Mouse (Mus musculus): ENCODE results near the gene Qsox1.

Gene Qsox1

GRCm38 (mm10) chr1:155801014-155801991 is 11.4 kb downstream of the Qsox1 start:
- DNase-seq (ENCODE audit: low spot score) = no peak

GRCm38 (mm10) chr1:155798000-155798399 is 14.7 kb downstream of the Qsox1 start:
- no peak for DNase-seq (ENCODE audit: low spot score)

- DNase-seq (ENCODE audit: low spot score) = no peak
These were observed 15.3 kb downstream of the Qsox1 start for GRCm38 (mm10) chr1:155797425-155797824.

GRCm38 (mm10) chr1:155796757-155797405 is 15.8 kb downstream of the Qsox1 start:
- no peak for DNase-seq (ENCODE audit: low spot score)

GRCm38 (mm10) chr1:155795791-155796233 is 16.9 kb downstream of the Qsox1 start:
- DNase-seq (ENCODE audit: low spot score) = no peak

GRCm38 (mm10) chr1:155794855-155795254 is 17.8 kb downstream of the Qsox1 start:
- no peak for DNase-seq (ENCODE audit: low spot score)

GRCm38 (mm10) chr1:155791919-155792318 is 20.8 kb downstream of the Qsox1 start:
- DNase-seq (ENCODE audit: low spot score) = no peak

- no peak for DNase-seq (ENCODE audit: low spot score)
These were observed 22.3 kb downstream of the Qsox1 start for GRCm38 (mm10) chr1:155790111-155790974.

- DNase-seq (ENCODE audit: low spot score) = no peak
These were observed 26.8 kb downstream of the Qsox1 start for GRCm38 (mm10) chr1:155785886-155786285.

GRCm38 (mm10) chr1:155784343-155785205 is 28.1 kb downstream of the Qsox1 start:
- peak; percentile 46 for DNase-seq (ENCODE audit: low spot score)

GRCm38 (mm10) chr1:155782382-155782781 is 30.3 kb downstream of the Qsox1 start:
- no peak for DNase-seq (ENCODE audit: low spot score)

GRCm38 (mm10) chr1:155777641-155778625 is 34.8 kb downstream of the Qsox1 start:
- DNase-seq (ENCODE audit: low spot score) = no peak

- DNase-seq (ENCODE audit: low spot score) = no peak
These were observed 53.5 kb downstream of the Qsox1 start for GRCm38 (mm10) chr1:155759167-155759566.

GRCm38 (mm10) chr1:155758711-155759110 is 54.0 kb downstream of the Qsox1 start:
- no peak for DNase-seq (ENCODE audit: low spot score)

- no peak for DNase-seq (ENCODE audit: low spot score)
These were observed 55.1 kb downstream of the Qsox1 start for GRCm38 (mm10) chr1:155757621-155758020.

GRCm38 (mm10) chr1:155753411-155753810 is 59.3 kb downstream of the Qsox1 start:
- no peak for DNase-seq (ENCODE audit: low spot score)

- no peak for DNase-seq (ENCODE audit: low spot score)
These were observed 61.0 kb downstream of the Qsox1 start, which contains the start of gene Lhx4 for GRCm38 (mm10) chr1:155751484-155752255. Gene Lhx4 (minus strand): TSS chr1:155751684.

- DNase-seq (ENCODE audit: low spot score) = no peak
These were observed 62.0 kb downstream of the Qsox1 start for GRCm38 (mm10) chr1:155750517-155751178.
